Mouse (Mus musculus): ENCODE measurements around the gene Lbr.

DNA sequence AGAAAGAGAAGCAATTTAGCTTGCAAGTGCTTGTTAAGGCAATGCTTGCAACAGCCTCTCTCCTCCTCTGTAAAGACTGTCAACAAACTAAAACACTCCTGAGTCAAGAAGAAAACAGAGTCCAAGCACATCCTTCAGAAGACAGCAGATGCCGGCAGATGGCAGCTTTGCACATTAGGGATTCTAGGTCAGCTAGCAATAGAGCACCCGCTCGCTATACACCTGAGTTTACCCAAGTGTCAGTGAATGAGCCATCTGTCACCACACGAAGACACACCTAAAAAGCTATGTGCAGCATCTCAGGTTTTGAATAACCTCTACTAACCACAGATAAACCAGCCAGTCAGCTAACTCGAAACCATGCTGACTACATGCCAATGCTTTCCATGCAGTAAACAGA is 10.1 kb downstream of the Lbr start:
- TF ChIP-seq CTCF (IDR thresholded peaks at IDR 0.05) (no peak), EP300 (IDR thresholded peaks at IDR 0.05; ENCODE audit: insufficient read depth, low read depth, low read length) (no peak)
